In the genomic region with DNA sequence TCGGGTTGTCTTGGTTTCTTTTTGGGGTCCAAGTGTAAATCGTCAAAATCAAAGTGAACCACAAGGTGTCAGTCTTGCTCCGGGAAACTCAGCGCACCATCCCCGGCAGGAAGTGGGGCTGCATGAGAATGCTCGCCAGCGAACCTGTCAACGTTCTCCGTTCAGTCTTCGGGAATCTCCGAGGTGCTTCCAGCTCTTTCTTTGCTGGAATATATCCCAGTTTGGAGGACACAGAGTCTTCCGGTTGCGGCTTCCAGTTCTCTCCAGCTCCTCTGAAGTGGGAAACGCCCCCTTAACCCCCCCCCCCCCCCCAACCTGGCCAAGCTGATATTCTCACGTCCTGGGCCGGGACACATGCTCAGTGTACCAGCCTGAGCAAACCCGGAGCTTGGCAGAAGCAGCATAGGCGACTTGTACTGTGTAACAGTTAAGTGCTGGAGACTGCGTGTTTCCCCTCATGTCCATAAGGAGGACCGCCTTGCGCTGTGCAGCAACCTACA, we compare ENCODE assay signal across 8 mouse cellular contexts. TPM values are rescaled to one million over a fixed set of nuclear protein-coding genes. Genes with fewer than 3 reads are reported as not detected.
DNase-seq lines count a peak whose midpoint lies in the region; TF ChIP-seq lines count a peak whose summit lies in the region.

No protein-coding gene starts in this region.

- 10% methylated on average over 21 of the region's 21 CpGs for WGBS in macrophage (ENCODE audit: missing documents)

- H3K36me3 ChIP-seq in macrophage (ENCODE audit: inconsistent target), result peaks cover 10% of the 10 kb centered on the region

- peak; percentile 76 for TF ChIP-seq CTCF in gastrocnemius, adult 2 months (IDR thresholded peaks at IDR 0.05)
- TF ChIP-seq CTCF in left cerebral cortex, adult 2 months (IDR thresholded peaks at IDR 0.05), result peak; percentile 71

- H3K4me3 ChIP-seq in gastrocnemius, adult 2 months, result peak overlapping the region; percentile 68
- H3K4me3 ChIP-seq in left cerebral cortex, adult 2 months, result peak overlapping the region; percentile 24
- H3K4me3 ChIP-seq in macrophage (ENCODE audit: inconsistent target), result peak overlapping the region; percentile 27

- no peaks in the 10 kb centered on the region for H3K79me2 ChIP-seq in macrophage (ENCODE audit: inconsistent target)

- peak; percentile 77 for DNase-seq in R1 (ENCODE audit: low read depth, low spot score)
- DNase-seq in cerebellum, postnatal 25 days, result peak; percentile 72 to 79
- peak; percentile 76 for DNase-seq in gastrocnemius, adult 2 months
- peak; percentile 68 for DNase-seq in hindlimb bud, embryonic 11.5 days (ENCODE audit: extremely low spot score, low read depth, low spot score)
- DNase-seq in left cerebral cortex, adult 2 months (ENCODE audit: extremely low spot score in 1 of 2, low spot score in 2 of 2), result peak; percentile 73 to 74
- peak; percentile 74 for DNase-seq in right cerebral cortex, adult 18-20 months
- DNase-seq in urinary bladder, postnatal 4 days (ENCODE audit: low spot score in 2 of 2), result peak; percentile 68 to 77

- intact Hi-C loops in gastrocnemius, adult 2 months (cut with DNase I), result loop anchor here (1.0 to 10.0 kb wide), 5 partner anchors 68 to 1120 kb away; no protein-coding TSS in a partner anchor
- intact Hi-C loops in left cerebral cortex, adult 2 months (cut with DNase I), result loop anchor here (1.0 to 10.0 kb wide), 5 partner anchors 210 to 1118 kb away; partner anchors contain the start of gene Alk

- H3K27ac ChIP-seq in gastrocnemius, adult 2 months, result peak overlapping the region; percentile 53
- no peak overlapping the region for H3K27ac ChIP-seq in left cerebral cortex, adult 2 months
- H3K27ac ChIP-seq in macrophage, result no peak overlapping the region

RNA-seq across cellular contexts. Expression of gene Togaram2, which starts 10.3 kb away (rescaled TPM):
- total RNA-seq in gastrocnemius, adult 2 months (2021), result 1 to 10 TPM; 2.1 to 4.5 TPM
- 1 to 10 TPM; 3.3 to 3.8 TPM for total RNA-seq in left cerebral cortex, adult 2 months (2021)
- not detected for total RNA-seq in macrophage (2018; cell fraction: chromatin; rRNA removed)
- total RNA-seq in macrophage (2018; cell fraction: cytosol; rRNA removed), result under 1 TPM in 1 of 26 experiments, not detected in 25; 0.06 TPM
- total RNA-seq in macrophage (2018; cell fraction: nucleus; rRNA removed), result not detected
- not detected in 3 replicates for polyA plus RNA-seq in macrophage (2018)

RNA-seq across cellular contexts. Expression of gene Wdr43, which starts 47.1 kb away (rescaled TPM):
- 10 to 100 TPM; 28.1 to 30.4 TPM for total RNA-seq in gastrocnemius, adult 2 months (2021)
- total RNA-seq in left cerebral cortex, adult 2 months (2021), result 10 to 100 TPM; 26.8 to 27.8 TPM
- total RNA-seq in macrophage (2018; cell fraction: chromatin; rRNA removed), result 100 to 1,000 TPM in 21 of 26 experiments, 10 to 100 TPM in 5; 50.8 to 280 (median 144) TPM
- 10 to 100 TPM; 23.2 to 45.6 (median 35.8) TPM for total RNA-seq in macrophage (2018; cell fraction: cytosol; rRNA removed)
- 100 to 1,000 TPM in 3 of 26 experiments, 10 to 100 TPM in 23; 37.6 to 195 (median 67.5) TPM for total RNA-seq in macrophage (2018; cell fraction: nucleus; rRNA removed)
- 27.6 to 77.2 TPM (median 53.6 TPM) in 3 replicates for polyA plus RNA-seq in macrophage (2018)
